Mouse (Mus musculus): ENCODE results near the gene Catip. TPM values are rescaled to one million over a fixed set of nuclear protein-coding genes. Genes with fewer than 3 reads are reported as not detected.

Gene Catip
- polyA plus RNA-seq, 1 experiment from 2014 or later: 0.33 TPM

DNA sequence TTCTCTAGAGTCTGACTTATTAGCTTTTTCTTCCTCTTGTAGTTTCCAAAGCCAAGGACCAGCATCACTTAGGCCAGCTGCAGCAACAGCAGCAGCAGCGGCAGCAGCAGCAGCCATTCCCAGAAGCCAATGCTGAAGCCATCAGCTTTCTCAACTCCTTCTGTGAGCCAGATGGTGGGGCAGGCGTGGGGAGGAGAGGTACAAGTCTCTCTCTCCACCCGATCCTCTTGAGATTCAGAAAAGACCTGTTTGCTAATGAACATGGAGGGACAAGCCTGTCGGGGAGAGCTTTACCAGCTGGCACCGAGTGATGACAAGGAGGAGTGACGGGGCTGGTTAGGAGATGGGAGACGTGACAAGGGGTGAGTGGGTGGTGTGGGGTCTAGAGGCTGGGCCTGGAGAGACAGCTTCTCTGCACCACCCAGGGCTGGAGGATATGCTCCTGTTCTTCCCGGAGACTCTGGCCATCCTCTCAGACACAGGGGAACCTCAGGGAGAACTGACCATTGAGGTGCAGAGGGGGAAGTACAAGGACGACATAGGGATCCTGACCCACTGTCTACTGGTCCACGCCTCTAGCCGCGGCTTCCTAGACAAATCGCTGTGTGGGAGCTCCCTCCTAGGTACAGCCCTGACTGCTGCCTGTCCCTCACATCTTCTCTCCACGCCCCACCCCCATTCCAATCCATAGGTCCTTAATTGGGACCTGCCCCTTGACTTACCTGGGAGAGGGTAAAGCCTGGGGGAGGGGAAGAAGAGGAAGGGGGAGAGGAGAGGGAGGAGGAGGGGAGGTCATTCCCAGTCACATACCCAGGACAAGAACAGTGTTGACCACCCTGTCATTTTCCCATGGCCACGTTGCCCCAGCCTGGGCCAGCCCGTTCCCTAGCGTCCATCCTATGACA is 669 bp downstream of the Catip start:
- Histone ChIP-seq H3K9me3 (ENCODE audit: control insufficient read depth) (no peaks in the 10 kb centered on the region), H3K9ac (ENCODE audit: low read depth, low read length) (no peak overlapping the region), H3K4me3 (ENCODE audit: low read depth, low read length) (no peak overlapping the region), H3K4me1 (replicated peaks; ENCODE audit: control insufficient read depth, insufficient read depth, low read length) (no peaks in the 10 kb centered on the region), H3K36me3 (ENCODE audit: control insufficient read depth, insufficient read depth) (no peaks in the 10 kb centered on the region), H3K27ac (ENCODE audit: low read depth, low read length) (no peak overlapping the region), H3K4me2 (replicated peaks; ENCODE audit: low read depth) (no peak overlapping the region), H3K27me3 (replicated peaks; ENCODE audit: control insufficient read depth, insufficient read depth, low read length) (no peaks in the 10 kb centered on the region)
- WGBS: 68% methylated on average over 17 of the region's 17 CpGs
- TF ChIP-seq CTCF (IDR thresholded peaks at IDR 0.05; ENCODE audit: low read depth): no peak
- no peak for ATAC-seq

DNA sequence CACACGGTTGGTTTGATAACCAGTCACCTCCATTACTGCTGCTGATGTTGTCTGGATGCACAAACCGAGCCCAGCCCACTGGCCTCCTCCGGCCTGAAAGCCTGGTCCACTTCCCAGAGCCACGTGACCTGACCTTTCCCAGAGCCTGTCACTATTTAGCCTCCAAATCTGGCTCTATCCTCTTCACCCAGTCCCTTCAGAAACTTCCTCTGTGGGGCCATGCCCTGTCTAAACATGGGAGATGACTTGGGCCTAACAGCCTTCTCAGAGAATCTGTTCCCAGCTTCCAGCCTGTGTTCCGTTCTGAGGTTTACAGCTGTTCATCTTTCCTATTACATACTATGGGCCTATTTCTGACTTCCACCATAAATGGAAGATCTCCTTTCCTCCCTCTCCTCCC is 1.5 kb downstream of the Catip start:
- Histone ChIP-seq H3K9ac (ENCODE audit: low read depth, low read length) (no peak overlapping the region), H3K36me3 (ENCODE audit: control insufficient read depth, insufficient read depth) (no peaks in the 10 kb centered on the region), H3K4me1 (replicated peaks; ENCODE audit: control insufficient read depth, insufficient read depth, low read length) (no peaks in the 10 kb centered on the region), H3K9me3 (ENCODE audit: control insufficient read depth) (no peaks in the 10 kb centered on the region), H3K27ac (ENCODE audit: low read depth, low read length) (no peak overlapping the region), H3K4me2 (replicated peaks; ENCODE audit: low read depth) (no peak overlapping the region), H3K4me3 (ENCODE audit: low read depth, low read length) (no peak overlapping the region), H3K27me3 (replicated peaks; ENCODE audit: control insufficient read depth, insufficient read depth, low read length) (no peaks in the 10 kb centered on the region)
- no peak for ATAC-seq
- TF ChIP-seq CTCF (IDR thresholded peaks at IDR 0.05; ENCODE audit: low read depth): no peak
- WGBS: 54% methylated on average over 5 of the region's 5 CpGs

DNA sequence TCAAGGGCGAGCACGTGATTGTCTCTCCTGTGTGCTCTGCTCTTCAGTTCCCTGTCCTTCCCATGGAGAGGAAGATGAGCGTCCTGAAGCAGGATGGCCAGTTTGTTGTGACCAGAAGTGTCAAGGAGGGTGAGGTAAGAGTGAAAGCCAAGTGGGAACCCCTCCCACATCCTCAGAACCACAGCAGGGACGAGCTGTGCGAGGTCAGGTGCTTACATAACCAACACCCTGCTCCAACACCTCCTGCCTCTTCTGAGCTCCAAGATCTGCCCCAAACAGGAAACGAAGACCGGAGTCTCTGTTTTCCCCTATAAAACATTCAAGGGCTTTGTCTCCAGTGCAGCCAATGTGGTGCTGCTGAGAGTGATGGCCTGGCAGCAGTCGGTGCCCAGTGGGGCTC is 2.4 kb downstream of the Catip start:
- 63% methylated on average over 8 of the region's 8 CpGs for WGBS
- H3K4me2 ChIP-seq (replicated peaks; ENCODE audit: low read depth): no peak overlapping the region
- H3K36me3 ChIP-seq (ENCODE audit: control insufficient read depth, insufficient read depth): no peaks in the 10 kb centered on the region
- H3K27me3 ChIP-seq (replicated peaks; ENCODE audit: control insufficient read depth, insufficient read depth, low read length): no peaks in the 10 kb centered on the region
- H3K4me1 ChIP-seq (replicated peaks; ENCODE audit: control insufficient read depth, insufficient read depth, low read length): no peaks in the 10 kb centered on the region
- H3K27ac ChIP-seq (ENCODE audit: low read depth, low read length): no peak overlapping the region
- H3K4me3 ChIP-seq (ENCODE audit: low read depth, low read length): no peak overlapping the region
- H3K9me3 ChIP-seq (ENCODE audit: control insufficient read depth): no peaks in the 10 kb centered on the region
- ATAC-seq: no peak
- H3K9ac ChIP-seq (ENCODE audit: low read depth, low read length): no peak overlapping the region
- TF ChIP-seq CTCF (IDR thresholded peaks at IDR 0.05; ENCODE audit: low read depth): no peak

DNA sequence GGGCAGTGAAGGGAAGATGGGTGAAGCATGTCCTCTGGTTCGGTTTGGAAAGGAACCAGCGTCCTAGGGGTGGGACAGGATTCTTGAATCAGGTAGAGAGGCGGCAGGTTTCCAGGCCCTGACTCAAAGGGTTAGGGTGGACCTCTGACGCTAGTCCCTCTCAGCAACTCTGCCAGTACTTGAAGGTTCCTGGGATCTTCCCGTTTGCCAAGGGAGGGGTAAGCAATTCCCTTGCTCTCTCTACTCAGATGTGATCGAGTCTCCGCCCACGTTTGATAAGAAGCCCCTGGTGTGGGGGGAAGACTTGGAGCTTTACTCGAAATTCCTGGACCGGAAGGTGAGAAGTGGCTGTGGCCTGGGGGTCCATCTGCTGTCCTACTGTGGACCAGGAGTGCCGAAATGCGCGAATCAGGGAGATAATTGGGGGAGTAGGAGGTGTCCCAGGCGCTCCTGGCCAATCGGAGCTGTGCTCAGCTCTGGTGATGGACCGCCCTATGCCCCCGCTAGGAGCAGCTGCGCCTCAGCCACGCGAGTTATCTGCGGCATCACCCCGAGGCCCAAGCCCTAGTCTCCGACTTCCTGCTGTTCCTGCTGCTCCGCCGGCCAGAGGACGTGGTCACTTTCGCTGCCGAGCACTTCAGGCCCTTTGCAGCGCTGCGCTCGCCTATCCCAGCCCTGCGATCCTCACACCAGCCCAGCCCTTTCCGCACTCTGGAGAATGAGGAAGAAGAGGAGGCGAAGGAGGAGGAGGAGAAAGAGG is 6.2 kb downstream of the Catip start:
- peak overlapping the region; percentile 31 for H3K4me3 ChIP-seq (ENCODE audit: low read depth, low read length)
- TF ChIP-seq CTCF (IDR thresholded peaks at IDR 0.05; ENCODE audit: low read depth): peak; percentile 43
- H3K9ac ChIP-seq (ENCODE audit: low read depth, low read length): peak overlapping the region; percentile 45; the same call in 1 of the 2 replicates
- no peak overlapping the region; the same call in 1 of the 2 replicates for H3K27ac ChIP-seq (ENCODE audit: low read depth, low read length)
- H3K36me3 ChIP-seq (ENCODE audit: control insufficient read depth, insufficient read depth): no peaks in the 10 kb centered on the region
- no peaks in the 10 kb centered on the region for H3K27me3 ChIP-seq (replicated peaks; ENCODE audit: control insufficient read depth, insufficient read depth, low read length)
- WGBS: 9% methylated on average over 34 of the region's 34 CpGs
- H3K4me1 ChIP-seq (replicated peaks; ENCODE audit: control insufficient read depth, insufficient read depth, low read length): no peaks in the 10 kb centered on the region
- peak overlapping the region; percentile 67 for H3K4me2 ChIP-seq (replicated peaks; ENCODE audit: low read depth)
- ATAC-seq: peak; percentile 74
- H3K9me3 ChIP-seq (ENCODE audit: control insufficient read depth): no peaks in the 10 kb centered on the region

DNA sequence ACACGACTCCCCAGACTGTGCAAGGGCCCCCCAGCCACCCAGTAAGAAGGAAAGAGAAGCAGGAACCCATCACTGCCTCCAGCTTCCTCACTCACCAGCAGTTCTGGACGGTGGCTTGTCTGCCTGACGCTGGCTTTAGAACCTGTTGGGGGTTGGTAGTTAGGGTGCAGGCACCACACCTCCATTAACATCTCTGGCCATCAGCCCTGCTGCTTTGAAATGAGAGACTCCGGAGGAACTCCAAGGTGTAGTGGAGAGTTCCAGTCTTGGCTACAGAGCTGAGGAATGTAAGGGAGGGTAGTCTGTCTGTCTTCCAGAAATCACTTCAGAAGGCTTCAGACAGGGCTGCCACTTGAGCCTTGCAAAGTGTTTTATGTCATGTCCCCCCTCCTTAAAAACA is 8.1 kb downstream of the Catip start:
- TF ChIP-seq CTCF (IDR thresholded peaks at IDR 0.05; ENCODE audit: low read depth): no peak
- H3K9me3 ChIP-seq (ENCODE audit: control insufficient read depth): no peaks in the 10 kb centered on the region
- H3K9ac ChIP-seq (ENCODE audit: low read depth, low read length): no peak overlapping the region
- no peaks in the 10 kb centered on the region for H3K4me1 ChIP-seq (replicated peaks; ENCODE audit: control insufficient read depth, insufficient read depth, low read length)
- no peaks in the 10 kb centered on the region for H3K36me3 ChIP-seq (ENCODE audit: control insufficient read depth, insufficient read depth)
- H3K27ac ChIP-seq (ENCODE audit: low read depth, low read length): no peak overlapping the region
- H3K4me3 ChIP-seq (ENCODE audit: low read depth, low read length): no peak overlapping the region
- ATAC-seq: no peak
- WGBS: 56% methylated on average over 4 of the region's 4 CpGs
- no peak overlapping the region for H3K4me2 ChIP-seq (replicated peaks; ENCODE audit: low read depth)
- no peaks in the 10 kb centered on the region for H3K27me3 ChIP-seq (replicated peaks; ENCODE audit: control insufficient read depth, insufficient read depth, low read length)

DNA sequence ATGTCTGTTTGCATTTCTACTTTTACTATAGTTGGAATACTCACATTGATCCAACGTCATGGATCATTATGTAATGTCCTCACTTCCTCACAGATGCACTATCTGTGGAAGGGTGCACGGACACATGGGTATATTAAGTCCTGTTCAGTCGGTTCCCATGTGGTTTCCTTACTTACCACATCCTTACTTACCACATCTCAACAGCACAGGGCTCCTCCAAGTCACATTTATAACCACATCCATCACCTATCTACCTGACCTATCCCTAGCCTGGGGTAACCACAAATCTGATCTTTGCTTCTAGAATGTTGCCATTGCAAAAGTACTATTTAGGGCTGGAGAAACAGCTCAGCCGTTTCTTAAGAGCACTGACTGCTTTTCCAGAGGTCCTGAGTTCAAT is 11.5 kb downstream of the Catip start:
- no peaks in the 10 kb centered on the region for H3K4me1 ChIP-seq (replicated peaks; ENCODE audit: control insufficient read depth, insufficient read depth, low read length)
- H3K9ac ChIP-seq (ENCODE audit: low read depth, low read length): no peak overlapping the region
- H3K4me2 ChIP-seq (replicated peaks; ENCODE audit: low read depth): no peak overlapping the region
- no peaks in the 10 kb centered on the region for H3K27me3 ChIP-seq (replicated peaks; ENCODE audit: control insufficient read depth, insufficient read depth, low read length)
- TF ChIP-seq CTCF (IDR thresholded peaks at IDR 0.05; ENCODE audit: low read depth): no peak
- 75% methylated on average over 4 of the region's 4 CpGs for WGBS
- H3K4me3 ChIP-seq (ENCODE audit: low read depth, low read length): no peak overlapping the region
- H3K36me3 ChIP-seq (ENCODE audit: control insufficient read depth, insufficient read depth): no peaks in the 10 kb centered on the region
- no peak for ATAC-seq
- no peaks in the 10 kb centered on the region for H3K9me3 ChIP-seq (ENCODE audit: control insufficient read depth)
- no peak overlapping the region for H3K27ac ChIP-seq (ENCODE audit: low read depth, low read length)

Data from intestine, postnatal 0 days (tissue).